Mouse (Mus musculus) heart, postnatal 0 days (tissue): ENCODE measurements around the gene Mfrp.

ENCODE experiments used
- CTCF ChIP-seq: IDR thresholded peaks from 2 replicates; pipeline ENCODE4 v1.5.1; 2016; ENCODE audit warnings: antibody characterized with exemption, control low read depth, low read depth
- EP300 ChIP-seq: IDR thresholded peaks from 2 replicates; pipeline ENCODE4 v1.6.1; 2016; ENCODE audit warnings: antibody characterized with exemption, low read depth

- TF ChIP-seq CTCF, result no peak
- no peak for TF ChIP-seq EP300
These were observed 6.9 kb downstream of the Mfrp start for GRCm38 (mm10) chr9:44108269-44109055.
